Mouse (Mus musculus): ENCODE measurements around the gene Mchr1.
A peak's percentile ranks its signal among the peaks of the same experiment; 100 is the strongest.
"Not testable (repeated sequence)": the region's sequence is repeated elsewhere in the genome, so short reads cannot be mapped to it uniquely, and the experiment has no call there.

The Mchr1 gene

GRCm38 (mm10) chr15:81235086-81235920, at the start of gene Mchr1:
Gene Mchr1, plus strand, starts transcription at chr15:81235499.
- DNase-seq (ENCODE audit: low read depth in 2 of 2, low spot score in 2 of 2) = no peak

GRCm38 (mm10) chr15:81189061-81189460, 46.2 kb upstream of the Mchr1 start:
- DNase-seq (ENCODE audit: low read depth in 2 of 2, low spot score in 2 of 2) = no peak

- peak; percentile 18 to 24 for DNase-seq (ENCODE audit: low read depth in 2 of 2, low spot score in 2 of 2)
These were observed 45.2 kb upstream of the Mchr1 start for GRCm38 (mm10) chr15:81190011-81190629.

- DNase-seq (ENCODE audit: low read depth in 2 of 2, low spot score in 2 of 2) = peak; percentile 98
These were observed 44.6 kb upstream of the Mchr1 start, which contains the start of gene Mrtfa for GRCm38 (mm10) chr15:81190630-81191178. Gene Mrtfa, minus strand, starts transcription at chr15:81190757.

GRCm38 (mm10) chr15:81191303-81191702, 44.0 kb upstream of the Mchr1 start:
- no peak for DNase-seq (ENCODE audit: low read depth in 2 of 2, low spot score in 2 of 2)

- DNase-seq (ENCODE audit: low read depth in 2 of 2, low spot score in 2 of 2) = no peak
These were observed 43.0 kb upstream of the Mchr1 start for GRCm38 (mm10) chr15:81192316-81192715.

GRCm38 (mm10) chr15:81192858-81193257, 42.4 kb upstream of the Mchr1 start:
- DNase-seq (ENCODE audit: low read depth in 2 of 2, low spot score in 2 of 2) = no peak

GRCm38 (mm10) chr15:81194791-81195190, 40.5 kb upstream of the Mchr1 start:
- no peak for DNase-seq (ENCODE audit: low read depth in 2 of 2, low spot score in 2 of 2)

GRCm38 (mm10) chr15:81195447-81195846, 39.9 kb upstream of the Mchr1 start:
- no peak for DNase-seq (ENCODE audit: low read depth in 2 of 2, low spot score in 2 of 2)

- no peak for DNase-seq (ENCODE audit: low read depth in 2 of 2, low spot score in 2 of 2)
These were observed 38.1 kb upstream of the Mchr1 start for GRCm38 (mm10) chr15:81197197-81197596.

GRCm38 (mm10) chr15:81198447-81198846, 36.9 kb upstream of the Mchr1 start:
- DNase-seq (ENCODE audit: low read depth in 2 of 2, low spot score in 2 of 2) = no peak

GRCm38 (mm10) chr15:81199372-81199959, 35.8 kb upstream of the Mchr1 start:
- DNase-seq (ENCODE audit: low read depth in 2 of 2, low spot score in 2 of 2) = peak; percentile 67 to 77

GRCm38 (mm10) chr15:81202462-81202861, 32.8 kb upstream of the Mchr1 start:
- no peak for DNase-seq (ENCODE audit: low read depth in 2 of 2, low spot score in 2 of 2)

- no peak for DNase-seq (ENCODE audit: low read depth in 2 of 2, low spot score in 2 of 2)
These were observed 24.8 kb upstream of the Mchr1 start for GRCm38 (mm10) chr15:81210496-81210895.

GRCm38 (mm10) chr15:81212976-81213375, 22.3 kb upstream of the Mchr1 start:
- no peak for DNase-seq (ENCODE audit: low read depth in 2 of 2, low spot score in 2 of 2)

GRCm38 (mm10) chr15:81216906-81217653, 18.2 kb upstream of the Mchr1 start:
- DNase-seq (ENCODE audit: low read depth in 2 of 2, low spot score in 2 of 2) = no peak

- no peak for DNase-seq (ENCODE audit: low read depth in 2 of 2, low spot score in 2 of 2)
These were observed 16.2 kb upstream of the Mchr1 start for GRCm38 (mm10) chr15:81219054-81219453.

- DNase-seq (ENCODE audit: low read depth in 2 of 2, low spot score in 2 of 2) = not testable (repeated sequence)
These were observed 15.2 kb upstream of the Mchr1 start for GRCm38 (mm10) chr15:81220051-81220450.

GRCm38 (mm10) chr15:81221446-81221845, 13.9 kb upstream of the Mchr1 start:
- no peak for DNase-seq (ENCODE audit: low read depth in 2 of 2, low spot score in 2 of 2)

GRCm38 (mm10) chr15:81225016-81225415, 10.3 kb upstream of the Mchr1 start:
- DNase-seq (ENCODE audit: low read depth in 2 of 2, low spot score in 2 of 2) = no peak

GRCm38 (mm10) chr15:81225732-81226131, 9.6 kb upstream of the Mchr1 start:
- no peak for DNase-seq (ENCODE audit: low read depth in 2 of 2, low spot score in 2 of 2)
